Mouse (Mus musculus): ENCODE measurements around the gene 4930518I15Rik. TPM values are rescaled to one million over a fixed set of nuclear protein-coding genes. Genes with fewer than 3 reads are reported as not detected.
"Not testable (repeated sequence)": the region's sequence is repeated elsewhere in the genome, so short reads cannot be mapped to it uniquely, and the experiment has no call there.

4930518I15Rik gene
- total and polyA plus RNA-seq, 2 experiments from 2014 or later, result 3.2 TPM; not detected in 1

DNA sequence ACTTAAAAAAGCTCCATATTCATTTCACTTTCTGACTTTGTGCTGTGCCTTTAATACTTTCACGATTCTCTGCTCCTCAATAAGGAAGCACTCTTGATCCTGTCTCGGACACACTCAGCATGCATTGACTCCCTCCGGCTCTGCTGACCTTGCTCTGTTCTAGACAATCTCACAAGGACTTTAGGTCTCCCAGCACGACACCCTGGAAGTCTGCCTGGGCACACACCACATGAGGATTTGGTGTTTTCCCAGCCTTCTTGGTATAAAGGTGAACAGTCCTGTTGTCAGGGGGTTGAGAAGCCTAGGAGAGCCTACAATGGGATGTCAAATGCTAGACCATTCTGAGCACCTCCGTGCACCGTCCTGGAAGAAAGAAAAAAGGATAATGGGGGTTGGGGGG lies 35.1 kb upstream of the 4930518I15Rik start:
- TF ChIP-seq EP300 (IDR thresholded peaks at IDR 0.05; ENCODE audit: low read depth) (no peak), CTCF (IDR thresholded peaks at IDR 0.05; ENCODE audit: low read depth) (no peak)
- no peak for DNase-seq (ENCODE audit: low spot score)
- H3K27ac ChIP-seq (ENCODE audit: low read depth), result no peak overlapping the region
- no peaks in the 10 kb centered on the region for H3K9me3 ChIP-seq (replicated peaks; ENCODE audit: control insufficient read depth, low read length)
- no peaks in the 10 kb centered on the region for H3K36me3 ChIP-seq (replicated peaks; ENCODE audit: control insufficient read depth, insufficient read depth, low read length)
- H3K4me1 ChIP-seq (ENCODE audit: control insufficient read depth, insufficient read depth), result no peaks in the 10 kb centered on the region
- H3K4me3 ChIP-seq (ENCODE audit: low read depth, low read length), result no peak overlapping the region
- H3K4me2 ChIP-seq (ENCODE audit: low read depth, low read length), result no peak overlapping the region
- ATAC-seq (ENCODE audit: insufficient read depth, low read depth), result no peak
- 63% methylated on average over 6 of the region's 6 CpGs for WGBS
- H3K27me3 ChIP-seq (ENCODE audit: control insufficient read depth, insufficient read depth, low read length), result no peaks in the 10 kb centered on the region
- no peak overlapping the region for H3K9ac ChIP-seq (replicated peaks; ENCODE audit: low read depth, low read length)

- TF ChIP-seq CTCF (IDR thresholded peaks at IDR 0.05; ENCODE audit: low read depth), result no peak
- no peak for TF ChIP-seq EP300 (IDR thresholded peaks at IDR 0.05; ENCODE audit: low read depth)
- WGBS, result 62% methylated on average over 3 of the region's 3 CpGs
- H3K27ac ChIP-seq (ENCODE audit: low read depth), result no peak overlapping the region
- no peaks in the 10 kb centered on the region for H3K36me3 ChIP-seq (replicated peaks; ENCODE audit: control insufficient read depth, insufficient read depth, low read length)
- no peak overlapping the region for H3K4me3 ChIP-seq (ENCODE audit: low read depth, low read length)
- H3K4me2 ChIP-seq (ENCODE audit: low read depth, low read length), result no peak overlapping the region
- no peak overlapping the region for H3K9ac ChIP-seq (replicated peaks; ENCODE audit: low read depth, low read length)
- H3K4me1 ChIP-seq (ENCODE audit: control insufficient read depth, insufficient read depth), result no peaks in the 10 kb centered on the region
- H3K27me3 ChIP-seq (ENCODE audit: control insufficient read depth, insufficient read depth, low read length), result no peaks in the 10 kb centered on the region
- ATAC-seq (ENCODE audit: insufficient read depth, low read depth), result no peak
- no peaks in the 10 kb centered on the region for H3K9me3 ChIP-seq (replicated peaks; ENCODE audit: control insufficient read depth, low read length)
- DNase-seq (ENCODE audit: low spot score), result no peak
Observed at GRCm38 (mm10) chr2:156892240-156892639, 34.5 kb upstream of the 4930518I15Rik start.

- 74% methylated on average over 3 of the region's 3 CpGs for WGBS
- no peak overlapping the region for H3K9ac ChIP-seq (replicated peaks; ENCODE audit: low read depth, low read length)
- H3K4me3 ChIP-seq (ENCODE audit: low read depth, low read length), result no peak overlapping the region
- no peak for DNase-seq (ENCODE audit: low spot score)
- no peak for ATAC-seq (ENCODE audit: insufficient read depth, low read depth)
- no peaks in the 10 kb centered on the region for H3K4me1 ChIP-seq (ENCODE audit: control insufficient read depth, insufficient read depth)
- no peaks in the 10 kb centered on the region for H3K27me3 ChIP-seq (ENCODE audit: control insufficient read depth, insufficient read depth, low read length)
- H3K9me3 ChIP-seq (replicated peaks; ENCODE audit: control insufficient read depth, low read length), result no peaks in the 10 kb centered on the region
- TF ChIP-seq CTCF (IDR thresholded peaks at IDR 0.05; ENCODE audit: low read depth), result no peak
- TF ChIP-seq EP300 (IDR thresholded peaks at IDR 0.05; ENCODE audit: low read depth), result no peak
- no peaks in the 10 kb centered on the region for H3K36me3 ChIP-seq (replicated peaks; ENCODE audit: control insufficient read depth, insufficient read depth, low read length)
- no peak overlapping the region for H3K27ac ChIP-seq (ENCODE audit: low read depth)
- H3K4me2 ChIP-seq (ENCODE audit: low read depth, low read length), result no peak overlapping the region
Observed at GRCm38 (mm10) chr2:156888490-156888889, 30.7 kb upstream of the 4930518I15Rik start.

GRCm38 (mm10) chr2:156887017-156887416 lies 29.3 kb upstream of the 4930518I15Rik start, which contains the start of gene Sla2:
Sla2 (minus strand) TSS chr2:156887192.
- TF ChIP-seq EP300 (IDR thresholded peaks at IDR 0.05; ENCODE audit: low read depth), result no peak
- TF ChIP-seq CTCF (IDR thresholded peaks at IDR 0.05; ENCODE audit: low read depth), result no peak
- no peak within 1 kb of the TSS; the same call in 1 of the 2 replicates for H3K4me2 ChIP-seq (ENCODE audit: low read depth, low read length)
- 62% methylated on average over 6 of the region's 6 CpGs for WGBS
- H3K9me3 ChIP-seq (replicated peaks; ENCODE audit: control insufficient read depth, low read length), result no peaks in the 10 kb centered on the region
- H3K9ac ChIP-seq (replicated peaks; ENCODE audit: low read depth, low read length), result no peak within 1 kb of the TSS; the same call in 1 of the 2 replicates
- peak within 1 kb of the TSS; percentile 30; the same call in 1 of the 2 replicates for H3K27ac ChIP-seq (ENCODE audit: low read depth)
- peak within 1 kb of the TSS; percentile 21; the same call in 1 of the 2 replicates for H3K4me3 ChIP-seq (ENCODE audit: low read depth, low read length)
- no peaks in the 10 kb centered on the region for H3K27me3 ChIP-seq (ENCODE audit: control insufficient read depth, insufficient read depth, low read length)
- ATAC-seq (ENCODE audit: insufficient read depth, low read depth) (no peak), DNase-seq (ENCODE audit: low spot score) (no peak)
- no peaks in the 10 kb centered on the region for H3K4me1 ChIP-seq (ENCODE audit: control insufficient read depth, insufficient read depth)
- no peaks in the 10 kb centered on the region for H3K36me3 ChIP-seq (replicated peaks; ENCODE audit: control insufficient read depth, insufficient read depth, low read length)

GRCm38 (mm10) chr2:156886084-156886631 lies 28.4 kb upstream of the 4930518I15Rik start:
- H3K4me2 ChIP-seq (ENCODE audit: low read depth, low read length), result no peak overlapping the region; the same call in 1 of the 2 replicates
- H3K4me3 ChIP-seq (ENCODE audit: low read depth, low read length), result peak overlapping the region; percentile 21; the same call in 1 of the 2 replicates
- no peaks in the 10 kb centered on the region for H3K9me3 ChIP-seq (replicated peaks; ENCODE audit: control insufficient read depth, low read length)
- H3K36me3 ChIP-seq (replicated peaks; ENCODE audit: control insufficient read depth, insufficient read depth, low read length), result no peaks in the 10 kb centered on the region
- no peak for DNase-seq (ENCODE audit: low spot score)
- H3K4me1 ChIP-seq (ENCODE audit: control insufficient read depth, insufficient read depth), result no peaks in the 10 kb centered on the region
- TF ChIP-seq EP300 (IDR thresholded peaks at IDR 0.05; ENCODE audit: low read depth) (no peak), CTCF (IDR thresholded peaks at IDR 0.05; ENCODE audit: low read depth) (no peak)
- H3K27me3 ChIP-seq (ENCODE audit: control insufficient read depth, insufficient read depth, low read length), result no peaks in the 10 kb centered on the region
- H3K9ac ChIP-seq (replicated peaks; ENCODE audit: low read depth, low read length), result no peak overlapping the region; the same call in 1 of the 2 replicates
- peak overlapping the region; percentile 30; the same call in 1 of the 2 replicates for H3K27ac ChIP-seq (ENCODE audit: low read depth)
- ATAC-seq (ENCODE audit: insufficient read depth, low read depth), result no peak
- whole genome bisulfite sequencing, result 76% methylated on average over 10 of the region's 10 CpGs

GRCm38 (mm10) chr2:156885666-156886065 lies 27.9 kb upstream of the 4930518I15Rik start:
- ATAC-seq (ENCODE audit: insufficient read depth, low read depth); H3K9me3 ChIP-seq (replicated peaks; ENCODE audit: control insufficient read depth, low read length); H3K36me3 ChIP-seq (replicated peaks; ENCODE audit: control insufficient read depth, insufficient read depth, low read length); H3K4me2 ChIP-seq (ENCODE audit: low read depth, low read length); H3K27me3 ChIP-seq (ENCODE audit: control insufficient read depth, insufficient read depth, low read length); DNase-seq (ENCODE audit: low spot score); H3K4me1 ChIP-seq (ENCODE audit: control insufficient read depth, insufficient read depth); H3K27ac ChIP-seq (ENCODE audit: low read depth); H3K9ac ChIP-seq (replicated peaks; ENCODE audit: low read depth, low read length): not testable (repeated sequence)
- peak overlapping the region; percentile 5; the same call in 1 of the 2 replicates for H3K4me3 ChIP-seq (ENCODE audit: low read depth, low read length)
- 78% methylated on average over 2 of the region's 2 CpGs for WGBS

All from heart, postnatal 0 days (tissue).